Mouse (Mus musculus) liver, postnatal 0 days (tissue): ENCODE results near the gene Gm20388.

Experiments
- CTCF ChIP-seq: sonication (generic); IDR thresholded peaks from 2 replicates; pipeline ENCODE4 v1.5.1; 2016; ENCODE audit warnings: antibody characterized with exemption, low read depth
- EP300 ChIP-seq: IDR thresholded peaks from 2 replicates; pipeline ENCODE4 v1.6.1; 2016; ENCODE audit warnings: antibody characterized with exemption, low read depth, mild to moderate bottlenecking

DNA sequence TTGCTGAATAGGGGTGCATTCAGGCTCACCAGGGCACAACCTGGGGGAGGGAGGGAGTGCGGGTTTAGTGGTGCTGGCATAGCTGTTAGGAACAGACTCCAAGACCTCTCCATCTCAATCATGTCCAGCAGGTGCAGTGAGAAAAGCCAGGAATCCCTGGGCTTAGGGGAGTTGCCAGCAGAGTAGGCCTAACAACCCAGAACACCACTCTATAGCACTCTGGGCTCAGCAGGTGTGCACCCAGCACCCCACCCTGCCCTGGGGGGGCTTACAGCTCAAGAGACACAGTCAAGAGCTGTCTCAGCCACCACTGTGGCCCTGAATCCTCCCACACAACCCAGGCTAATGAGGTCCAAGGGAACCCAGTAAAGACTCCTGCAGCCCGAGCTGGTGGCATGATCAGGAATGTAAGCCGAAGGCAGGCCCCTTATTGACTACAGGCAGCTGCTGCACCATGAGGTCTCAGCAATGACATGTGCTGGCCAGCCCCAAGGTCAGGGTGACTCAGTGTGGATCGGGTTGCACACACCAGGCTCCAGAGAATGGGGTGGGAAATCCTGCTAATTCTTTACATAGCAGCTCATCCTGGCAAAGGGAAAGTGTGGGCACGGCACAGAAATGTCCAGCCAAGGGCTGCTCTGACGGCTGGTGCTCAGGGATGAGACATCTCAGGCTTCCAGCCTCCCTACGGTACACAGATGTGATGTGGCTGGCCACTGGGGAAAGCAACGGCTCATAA, 1991.0 kb downstream of the Gm20388 start:
- no peak for TF ChIP-seq CTCF
- no peak for TF ChIP-seq EP300
